Mouse (Mus musculus) cerebellum, adult 2 months (tissue): ENCODE results near the gene Cntrl. TPM values are rescaled to one million over a fixed set of nuclear protein-coding genes. Genes with fewer than 3 reads are reported as not detected.

ENCODE experiments used
- DNase-seq, 2 experiments: peaks; one replicate each; pipeline ENCODE4 v3.0.0; 2021
- H3K27ac ChIP-seq: fragments of 200-500 bp; 2 replicates; pipeline ENCODE4 v1.5.1; 2012; ENCODE audit warnings: low read length, control low read depth, inconsistent platforms; ENCODE audit not compliant: insufficient read depth
- H3K27me3 ChIP-seq: fragments of 200-500 bp; 2 replicates; pipeline ENCODE4 v1.6.1; 2012; ENCODE audit warnings: inconsistent platforms, mild to moderate bottlenecking, low read length, moderate library complexity; ENCODE audit not compliant: control insufficient read depth, insufficient read depth
- H3K4me1 ChIP-seq: fragments of 200-500 bp; 2 replicates; pipeline ENCODE4 v1.6.1; 2011; ENCODE audit warnings: low read length; ENCODE audit not compliant: control insufficient read depth, insufficient read depth
- H3K4me3 ChIP-seq: fragments of 200-500 bp; replicated peaks from 2 replicates; pipeline ENCODE3; 2011; ENCODE audit warnings: mild to moderate bottlenecking, low read depth, low read length, control low read depth; ENCODE audit not compliant: insufficient read depth
- CTCF ChIP-seq: fragments of 200-500 bp; IDR thresholded peaks from 2 replicates; pipeline ENCODE4 v1.5.1; 2011; ENCODE audit warnings: low read depth, mild to moderate bottlenecking, control low read depth, low read length, moderate library complexity, borderline replicate concordance; ENCODE audit not compliant: insufficient read depth
- POLR2A ChIP-seq: fragments of 200-500 bp; IDR thresholded peaks from 2 replicates; pipeline ENCODE4 v1.6.1; 2011; ENCODE audit warnings: low read length, control low read depth, borderline replicate concordance; ENCODE audit not compliant: insufficient read depth
- WGBS: fragments of 180-500 bp; shearing (Covaris S2); methylation state at CpG from one replicate; pipeline ENCODE4 v1.1.7; 2018; 5-methylcytosine and 5-hydroxymethylcytosine counted together
- polyA plus RNA-seq: library from polyadenylated mRNA; depleted of rRNA; stranded (reverse); fragments of >200 nt; gene quantifications from 2 replicates; pipeline ENCODE4 v1.2.3, GENCODE M21; 2012

Gene Cntrl
- polyA plus RNA-seq, 1 experiment, result 15.7 TPM

GRCm38 (mm10) chr2:35153179-35153578 lies 43.9 kb downstream of the Cntrl start:
- no peaks in the 10 kb centered on the region for H3K27me3 ChIP-seq
- H3K4me1 ChIP-seq, result no peaks in the 10 kb centered on the region
- TF ChIP-seq POLR2A (no peak), CTCF (no peak)
- DNase-seq, result no peak
- no peak overlapping the region for H3K4me3 ChIP-seq
- H3K27ac ChIP-seq, result no peak overlapping the region
- 87% methylated on average over 6 of the region's 6 CpGs for WGBS

- TF ChIP-seq CTCF (no peak), POLR2A (no peak)
- no peaks in the 10 kb centered on the region for H3K4me1 ChIP-seq
- WGBS, result 58% methylated on average over 8 of the region's 8 CpGs
- DNase-seq, result peak in 1 of 2 experiments; percentile 12
- no peak overlapping the region for H3K27ac ChIP-seq
- H3K4me3 ChIP-seq, result no peak overlapping the region
- no peaks in the 10 kb centered on the region for H3K27me3 ChIP-seq
Measured at GRCm38 (mm10) chr2:35153844-35154554, 44.7 kb downstream of the Cntrl start.

- TF ChIP-seq CTCF, result no peak
- no peak for TF ChIP-seq POLR2A
- no peak overlapping the region for H3K27ac ChIP-seq
- no peaks in the 10 kb centered on the region for H3K4me1 ChIP-seq
- 81% methylated on average over 2 of the region's 2 CpGs for WGBS
- no peaks in the 10 kb centered on the region for H3K27me3 ChIP-seq
- DNase-seq, result no peak
- H3K4me3 ChIP-seq, result no peak overlapping the region
Measured at GRCm38 (mm10) chr2:35156985-35157384, 47.7 kb downstream of the Cntrl start.

- no peak for DNase-seq
Measured at GRCm38 (mm10) chr2:35157836-35158235, 48.5 kb downstream of the Cntrl start.

GRCm38 (mm10) chr2:35158358-35158757 lies 49.1 kb downstream of the Cntrl start:
- H3K27ac ChIP-seq, result no peak overlapping the region
- no peak overlapping the region for H3K4me3 ChIP-seq
- TF ChIP-seq POLR2A (no peak), CTCF (no peak)
- WGBS, result 88% methylated on average over 3 of the region's 3 CpGs
- no peaks in the 10 kb centered on the region for H3K4me1 ChIP-seq
- DNase-seq, result no peak
- H3K27me3 ChIP-seq, result no peaks in the 10 kb centered on the region

More at GRCm38 (mm10) chr2:35157836-35158235, 48.5 kb downstream of the Cntrl start:
- Histone ChIP-seq H3K27me3 (no peaks in the 10 kb centered on the region), H3K4me3 (no peak overlapping the region), H3K27ac (no peak overlapping the region), H3K4me1 (no peaks in the 10 kb centered on the region)
- WGBS, result 96% methylated on average over 7 of the region's 7 CpGs
- TF ChIP-seq POLR2A, result no peak
- TF ChIP-seq CTCF, result no peak

- Histone ChIP-seq H3K27ac (no peak overlapping the region), H3K4me1 (no peaks in the 10 kb centered on the region), H3K4me3 (no peak overlapping the region), H3K27me3 (no peaks in the 10 kb centered on the region)
- TF ChIP-seq CTCF (no peak), POLR2A (no peak)
- 66% methylated on average over 5 of the region's 5 CpGs for WGBS
- DNase-seq, result no peak
Measured at GRCm38 (mm10) chr2:35160206-35160605, 50.9 kb downstream of the Cntrl start.

- no peaks in the 10 kb centered on the region for H3K4me1 ChIP-seq
- no peak for TF ChIP-seq POLR2A
- TF ChIP-seq CTCF, result no peak
- no peak overlapping the region for H3K27ac ChIP-seq
- no peak for DNase-seq
- H3K27me3 ChIP-seq, result no peaks in the 10 kb centered on the region
- 87% methylated on average over 4 of the region's 4 CpGs for WGBS
- H3K4me3 ChIP-seq, result no peak overlapping the region
Measured at GRCm38 (mm10) chr2:35161846-35162488, 52.7 kb downstream of the Cntrl start.

GRCm38 (mm10) chr2:35163396-35163795 lies 54.1 kb downstream of the Cntrl start:
- no peak overlapping the region for H3K4me3 ChIP-seq
- DNase-seq, result no peak
- no peaks in the 10 kb centered on the region for H3K4me1 ChIP-seq
- TF ChIP-seq CTCF (no peak), POLR2A (no peak)
- H3K27ac ChIP-seq, result no peak overlapping the region
- no peaks in the 10 kb centered on the region for H3K27me3 ChIP-seq
- 95% methylated on average over 5 of the region's 5 CpGs for WGBS
